Mouse (Mus musculus) C2C12 (cell line): ENCODE measurements around the gene Adora2b.

Experiments
- CTCF ChIP-seq: IDR thresholded peaks from one replicate; pipeline ENCODE4 v1.5.1; 2011; ENCODE audit not compliant: control insufficient read depth, insufficient read depth, insufficient read length
- MAX ChIP-seq: IDR thresholded peaks from one replicate; pipeline ENCODE4 v1.6.1; 2011; ENCODE audit warnings: mild to moderate bottlenecking, control low read depth

- TF ChIP-seq CTCF (no peak), MAX (no peak)
Measured at GRCm38 (mm10) chr11:62251047-62251446, 2.3 kb downstream of the Adora2b start.
